Mouse (Mus musculus): ENCODE data around the gene Arid1b. TPM values are rescaled to one million over a fixed set of nuclear protein-coding genes. Genes with fewer than 3 reads are reported as not detected.

Arid1b gene
- total and polyA plus RNA-seq, 2 experiments = 9.7 to 11.7 TPM

- Histone ChIP-seq H3K79me2 (ENCODE audit: control insufficient read depth, insufficient read depth, low read length) (no peaks in the 10 kb centered on the region), H3K9ac (ENCODE audit: low read depth, low read length) (no peak overlapping the region), H3K4me3 (ENCODE audit: insufficient read depth, low read depth, low read length) (no peak overlapping the region), H3K27ac (replicated peaks; ENCODE audit: insufficient read depth, low read depth, low read length) (no peak overlapping the region), H3K4me1 (ENCODE audit: control insufficient read depth, insufficient read depth, low read length) (peaks cover 3% of the 10 kb centered on the region; the same call in 1 of the 2 replicates), H3K36me3 (ENCODE audit: control insufficient read depth, insufficient read depth, low read length) (peaks cover 26% of the 10 kb centered on the region), H3K27me3 (ENCODE audit: control insufficient read depth, insufficient read depth, low read length) (no peaks in the 10 kb centered on the region)
- TF ChIP-seq CTCF (IDR thresholded peaks at IDR 0.05; ENCODE audit: low read depth, low read length) = no peak
- TF ChIP-seq POLR2A (IDR thresholded peaks at IDR 0.05; ENCODE audit: extremely low read depth, insufficient read depth, low read length) = no peak
- WGBS = 94% methylated on average over 9 of the region's 9 CpGs
- no peak for DNase-seq (ENCODE audit: extremely low read depth, low read depth, low spot score)
Measured at GRCm38 (mm10) chr17:5322594-5322993, 328.5 kb downstream of the Arid1b start.

DNA sequence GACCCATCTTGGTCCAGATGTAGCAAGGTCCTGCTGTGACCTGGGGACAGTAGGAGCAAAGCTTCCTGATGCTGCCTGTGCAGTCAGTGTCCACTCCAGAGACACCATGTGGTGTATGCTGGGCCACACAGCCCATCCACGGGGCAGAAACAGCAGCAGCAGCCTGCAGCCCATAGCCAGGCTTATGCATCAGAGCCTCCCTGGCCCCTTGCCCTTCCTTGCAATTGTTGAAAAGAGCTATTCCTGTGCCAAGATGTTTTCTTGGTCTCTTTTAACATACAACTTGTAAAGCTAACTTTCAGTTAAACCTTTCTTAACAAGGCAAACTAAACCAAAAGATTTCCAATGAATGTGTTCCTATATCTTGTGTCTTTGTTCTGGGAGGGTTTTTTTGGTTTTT, 329.6 kb downstream of the Arid1b start:
- no peak overlapping the region for H3K4me3 ChIP-seq (ENCODE audit: insufficient read depth, low read depth, low read length)
- 42% methylated on average over 1 of the region's 1 CpGs for WGBS
- DNase-seq (ENCODE audit: extremely low read depth, low read depth, low spot score) = no peak
- H3K27me3 ChIP-seq (ENCODE audit: control insufficient read depth, insufficient read depth, low read length) = no peaks in the 10 kb centered on the region
- H3K4me1 ChIP-seq (ENCODE audit: control insufficient read depth, insufficient read depth, low read length) = peaks cover 3% of the 10 kb centered on the region; the same call in 1 of the 2 replicates
- peaks cover 32% of the 10 kb centered on the region for H3K36me3 ChIP-seq (ENCODE audit: control insufficient read depth, insufficient read depth, low read length)
- H3K9ac ChIP-seq (ENCODE audit: low read depth, low read length) = no peak overlapping the region
- H3K79me2 ChIP-seq (ENCODE audit: control insufficient read depth, insufficient read depth, low read length) = no peaks in the 10 kb centered on the region
- no peak overlapping the region for H3K27ac ChIP-seq (replicated peaks; ENCODE audit: insufficient read depth, low read depth, low read length)
- TF ChIP-seq POLR2A (IDR thresholded peaks at IDR 0.05; ENCODE audit: extremely low read depth, insufficient read depth, low read length) (no peak), CTCF (IDR thresholded peaks at IDR 0.05; ENCODE audit: low read depth, low read length) (no peak)

GRCm38 (mm10) chr17:5324236-5324876, 330.2 kb downstream of the Arid1b start:
- TF ChIP-seq CTCF (IDR thresholded peaks at IDR 0.05; ENCODE audit: low read depth, low read length) (no peak), POLR2A (IDR thresholded peaks at IDR 0.05; ENCODE audit: extremely low read depth, insufficient read depth, low read length) (no peak)

DNA sequence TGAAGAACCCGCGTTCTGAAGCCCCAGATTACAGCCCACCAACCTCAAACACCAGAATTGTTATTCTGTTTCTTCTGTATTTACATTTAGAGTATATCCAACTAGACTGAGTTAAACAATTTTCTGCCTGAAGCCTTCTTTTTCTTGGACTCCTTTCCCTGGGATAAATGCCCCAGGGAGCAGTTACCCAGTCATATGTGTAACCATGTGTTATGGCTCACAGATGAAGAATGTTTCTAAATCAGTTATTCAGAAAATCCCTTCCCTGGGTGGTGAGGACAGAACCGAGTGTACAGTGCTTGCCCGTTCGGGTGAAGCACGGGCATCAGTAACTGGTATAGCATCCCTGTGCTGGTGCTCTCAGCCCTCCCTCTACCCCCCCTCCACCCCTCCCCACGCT, 332.6 kb downstream of the Arid1b start:
- Histone ChIP-seq H3K4me3 (ENCODE audit: insufficient read depth, low read depth, low read length) (no peak overlapping the region), H3K27ac (replicated peaks; ENCODE audit: insufficient read depth, low read depth, low read length) (no peak overlapping the region), H3K79me2 (ENCODE audit: control insufficient read depth, insufficient read depth, low read length) (no peaks in the 10 kb centered on the region), H3K4me1 (ENCODE audit: control insufficient read depth, insufficient read depth, low read length) (peaks cover 3% of the 10 kb centered on the region; the same call in 1 of the 2 replicates), H3K27me3 (ENCODE audit: control insufficient read depth, insufficient read depth, low read length) (no peaks in the 10 kb centered on the region), H3K9ac (ENCODE audit: low read depth, low read length) (no peak overlapping the region), H3K36me3 (ENCODE audit: control insufficient read depth, insufficient read depth, low read length) (peaks cover 32% of the 10 kb centered on the region)
- WGBS = 93% methylated on average over 7 of the region's 7 CpGs
- no peak for DNase-seq (ENCODE audit: extremely low read depth, low read depth, low spot score)
- TF ChIP-seq POLR2A (IDR thresholded peaks at IDR 0.05; ENCODE audit: extremely low read depth, insufficient read depth, low read length) (no peak), CTCF (IDR thresholded peaks at IDR 0.05; ENCODE audit: low read depth, low read length) (no peak)

More at GRCm38 (mm10) chr17:5324236-5324876, 330.2 kb downstream of the Arid1b start:
- peak; percentile 63 for DNase-seq (ENCODE audit: extremely low read depth, low read depth, low spot score)
- H3K36me3 ChIP-seq (ENCODE audit: control insufficient read depth, insufficient read depth, low read length) = peaks cover 28% of the 10 kb centered on the region
- no peaks in the 10 kb centered on the region for H3K79me2 ChIP-seq (ENCODE audit: control insufficient read depth, insufficient read depth, low read length)
- H3K9ac ChIP-seq (ENCODE audit: low read depth, low read length) = no peak overlapping the region
- WGBS = 37% methylated on average over 10 of the region's 10 CpGs
- H3K27me3 ChIP-seq (ENCODE audit: control insufficient read depth, insufficient read depth, low read length) = no peaks in the 10 kb centered on the region
- no peak overlapping the region for H3K4me3 ChIP-seq (ENCODE audit: insufficient read depth, low read depth, low read length)
- no peak overlapping the region for H3K27ac ChIP-seq (replicated peaks; ENCODE audit: insufficient read depth, low read depth, low read length)
- H3K4me1 ChIP-seq (ENCODE audit: control insufficient read depth, insufficient read depth, low read length) = peaks cover 3% of the 10 kb centered on the region; the same call in 1 of the 2 replicates

DNA sequence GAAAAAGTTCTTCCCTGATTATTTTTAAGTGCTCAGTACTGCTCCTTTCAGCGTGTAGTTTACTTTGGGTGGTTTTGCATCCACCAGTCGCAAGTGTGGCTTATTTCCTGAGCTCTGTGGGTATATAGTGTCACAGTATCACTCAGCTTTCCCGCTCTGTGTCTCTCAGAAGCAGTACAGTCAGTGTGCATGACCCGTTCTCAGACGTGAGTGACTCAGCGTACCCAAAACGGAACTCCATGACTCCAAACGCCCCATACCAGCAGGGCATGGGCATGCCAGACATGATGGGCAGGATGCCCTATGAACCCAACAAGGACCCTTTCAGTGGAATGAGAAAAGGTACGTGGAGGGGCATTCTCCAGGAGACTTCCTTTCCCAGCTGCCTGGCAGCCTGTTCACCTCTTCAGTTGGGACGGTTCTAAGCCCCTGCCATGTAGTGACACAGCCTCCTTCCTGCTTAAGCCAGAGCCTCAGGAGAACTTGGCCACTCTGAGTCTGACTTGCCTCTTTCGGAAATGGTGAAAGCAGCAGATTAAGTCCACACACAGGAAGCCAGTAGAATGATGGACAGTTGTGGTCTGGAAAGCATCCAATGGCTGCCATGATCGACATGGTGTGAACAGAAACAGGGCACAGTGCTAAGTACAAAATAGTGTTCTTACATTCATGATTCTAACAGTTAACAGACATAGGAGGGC, 333.5 kb downstream of the Arid1b start:
- H3K27me3 ChIP-seq (ENCODE audit: control insufficient read depth, insufficient read depth, low read length) = no peaks in the 10 kb centered on the region
- peaks cover 3% of the 10 kb centered on the region; the same call in 1 of the 2 replicates for H3K4me1 ChIP-seq (ENCODE audit: control insufficient read depth, insufficient read depth, low read length)
- no peak for DNase-seq (ENCODE audit: extremely low read depth, low read depth, low spot score)
- no peaks in the 10 kb centered on the region for H3K79me2 ChIP-seq (ENCODE audit: control insufficient read depth, insufficient read depth, low read length)
- no peak for TF ChIP-seq POLR2A (IDR thresholded peaks at IDR 0.05; ENCODE audit: extremely low read depth, insufficient read depth, low read length)
- no peak for TF ChIP-seq CTCF (IDR thresholded peaks at IDR 0.05; ENCODE audit: low read depth, low read length)
- H3K36me3 ChIP-seq (ENCODE audit: control insufficient read depth, insufficient read depth, low read length) = peaks cover 27% of the 10 kb centered on the region
- no peak overlapping the region for H3K27ac ChIP-seq (replicated peaks; ENCODE audit: insufficient read depth, low read depth, low read length)
- H3K9ac ChIP-seq (ENCODE audit: low read depth, low read length) = no peak overlapping the region
- WGBS = 88% methylated on average over 12 of the region's 12 CpGs
- H3K4me3 ChIP-seq (ENCODE audit: insufficient read depth, low read depth, low read length) = no peak overlapping the region

GRCm38 (mm10) chr17:5329478-5329877, 335.3 kb downstream of the Arid1b start:
- Histone ChIP-seq H3K27me3 (ENCODE audit: control insufficient read depth, insufficient read depth, low read length) (no peaks in the 10 kb centered on the region), H3K9ac (ENCODE audit: low read depth, low read length) (no peak overlapping the region), H3K79me2 (ENCODE audit: control insufficient read depth, insufficient read depth, low read length) (no peaks in the 10 kb centered on the region), H3K36me3 (ENCODE audit: control insufficient read depth, insufficient read depth, low read length) (peaks cover 36% of the 10 kb centered on the region), H3K4me3 (ENCODE audit: insufficient read depth, low read depth, low read length) (no peak overlapping the region), H3K27ac (replicated peaks; ENCODE audit: insufficient read depth, low read depth, low read length) (no peak overlapping the region), H3K4me1 (ENCODE audit: control insufficient read depth, insufficient read depth, low read length) (no peaks in the 10 kb centered on the region)
- TF ChIP-seq POLR2A (IDR thresholded peaks at IDR 0.05; ENCODE audit: extremely low read depth, insufficient read depth, low read length) (no peak), CTCF (IDR thresholded peaks at IDR 0.05; ENCODE audit: low read depth, low read length) (no peak)
- WGBS = 97% methylated on average over 4 of the region's 4 CpGs
- DNase-seq (ENCODE audit: extremely low read depth, low read depth, low spot score) = no peak
